Mouse (Mus musculus): ENCODE measurements at regions not wholly inside any gene's neighbourhood (a gene's known extent, or its start where the extent isn't known, plus 50 kb on each side); places are given as distances from the start of the nearest gene placed in this dataset.
A peak's percentile ranks its signal among the peaks of the same experiment; 100 is the strongest.
"Not testable (repeated sequence)": the region's sequence is repeated elsewhere in the genome, so short reads cannot be mapped to it uniquely, and the experiment has no call there.

DNA sequence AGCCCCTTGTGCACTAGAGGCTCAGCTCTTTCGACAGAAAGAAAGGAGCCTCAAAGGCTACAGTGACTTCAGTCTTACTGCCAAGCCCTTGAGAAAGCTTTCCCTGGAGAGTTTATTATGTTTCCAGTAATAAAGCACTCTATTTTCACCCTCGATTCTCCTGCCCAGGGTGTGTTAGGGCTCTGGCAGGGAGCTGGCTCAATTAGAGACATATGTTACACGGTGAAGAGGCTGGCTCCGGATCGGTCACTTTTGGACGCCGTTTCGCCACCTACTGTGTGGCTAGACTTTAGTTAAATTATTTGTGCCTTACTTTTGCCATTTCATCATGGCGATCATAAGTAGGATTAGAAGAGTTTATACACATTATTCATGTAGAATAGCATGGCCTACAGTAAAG, 232.7 kb upstream of the Jarid2 start:
- H3K4me1 ChIP-seq (replicated peaks; ENCODE audit: control insufficient read depth, insufficient read depth): no peaks in the 10 kb centered on the region
- no peaks in the 10 kb centered on the region for H3K9me3 ChIP-seq (ENCODE audit: control insufficient read depth, low read length)
- 49% methylated on average over 9 of the region's 9 CpGs for WGBS
- H3K9ac ChIP-seq (ENCODE audit: low read length): no peak overlapping the region
- no peak overlapping the region for H3K4me3 ChIP-seq (ENCODE audit: low read depth, low read length)
- 0 out of 2 replicates have a peak overlapping the region, but pooled peaks have one; percentile 4 for H3K27ac ChIP-seq (replicated peaks)
- ATAC-seq (ENCODE audit: low FRiP score, low TSS enrichment): no peak
- H3K36me3 ChIP-seq (ENCODE audit: control insufficient read depth, insufficient read depth, low read length): no peaks in the 10 kb centered on the region
- TF ChIP-seq CTCF (IDR thresholded peaks at IDR 0.05; ENCODE audit: low read depth): no peak
- TF ChIP-seq EP300 (optimal IDR thresholded peaks at IDR 0.05): no peak
- no peak overlapping the region for H3K4me2 ChIP-seq (replicated peaks; ENCODE audit: low read depth)
- H3K27me3 ChIP-seq (ENCODE audit: control insufficient read depth, insufficient read depth, low read length): no peaks in the 10 kb centered on the region
- no peak for DNase-seq (ENCODE audit: low spot score)

DNA sequence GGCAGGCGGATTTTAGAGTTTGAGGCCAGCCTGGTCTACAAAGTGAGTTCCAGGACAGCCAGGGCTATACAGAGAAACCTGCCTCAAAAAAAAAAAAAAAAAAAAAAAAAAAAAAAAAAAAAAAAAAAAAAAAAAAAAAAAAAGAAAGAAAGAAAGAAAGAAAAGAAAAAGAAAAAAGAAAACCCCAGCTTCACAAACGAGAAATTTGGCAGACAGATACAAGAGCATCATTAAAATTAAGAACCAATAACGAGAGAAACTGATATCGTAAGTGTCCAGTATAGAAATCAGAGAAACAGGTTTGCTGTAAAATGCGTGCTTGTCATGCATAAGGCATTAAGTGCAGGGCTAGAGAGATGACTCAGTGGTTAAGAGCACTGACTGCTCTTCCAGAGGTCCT, 228.4 kb upstream of the Jarid2 start:
- not testable (repeated sequence) for H3K9ac ChIP-seq (ENCODE audit: low read length); H3K4me1 ChIP-seq (replicated peaks; ENCODE audit: control insufficient read depth, insufficient read depth); H3K4me2 ChIP-seq (replicated peaks; ENCODE audit: low read depth); DNase-seq (ENCODE audit: low spot score); H3K36me3 ChIP-seq (ENCODE audit: control insufficient read depth, insufficient read depth, low read length); H3K27ac ChIP-seq (replicated peaks); H3K9me3 ChIP-seq (ENCODE audit: control insufficient read depth, low read length); H3K4me3 ChIP-seq (ENCODE audit: low read depth, low read length); H3K27me3 ChIP-seq (ENCODE audit: control insufficient read depth, insufficient read depth, low read length); ATAC-seq (ENCODE audit: low FRiP score, low TSS enrichment)
- 90% methylated on average over 5 of the region's 5 CpGs for WGBS

DNA sequence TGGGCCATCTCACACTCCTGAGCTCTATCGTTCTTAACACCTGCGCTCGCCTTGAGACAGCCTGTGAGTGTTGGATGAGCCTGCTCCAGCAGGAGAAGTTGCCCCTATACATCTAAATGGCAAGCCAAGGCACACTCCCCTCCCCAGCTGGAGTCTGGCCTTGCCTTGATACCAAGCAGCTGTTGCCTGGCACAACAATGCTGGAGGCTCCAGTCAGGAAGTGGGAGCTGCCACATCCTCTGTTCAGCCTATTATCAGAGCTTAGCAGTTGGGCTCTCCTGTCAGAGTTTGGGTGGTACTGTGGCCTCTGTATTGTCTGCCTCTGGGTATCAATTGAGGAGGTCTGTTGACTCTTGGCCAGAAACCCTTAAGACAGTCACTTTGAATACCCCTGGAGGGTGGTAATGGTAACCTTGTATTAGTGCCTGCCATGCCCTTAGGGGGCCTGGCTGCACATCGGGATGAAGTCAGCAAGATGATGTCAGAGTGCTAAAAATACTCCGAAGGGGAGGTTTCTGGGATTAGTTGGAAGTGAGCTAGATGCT, 227.4 kb upstream of the Jarid2 start:
- Histone ChIP-seq H3K27me3 (ENCODE audit: control insufficient read depth, insufficient read depth, low read length) (no peaks in the 10 kb centered on the region), H3K4me3 (ENCODE audit: low read depth, low read length) (no peak overlapping the region), H3K9ac (ENCODE audit: low read length) (no peak overlapping the region), H3K4me2 (replicated peaks; ENCODE audit: low read depth) (no peak overlapping the region), H3K4me1 (replicated peaks; ENCODE audit: control insufficient read depth, insufficient read depth) (no peaks in the 10 kb centered on the region), H3K36me3 (ENCODE audit: control insufficient read depth, insufficient read depth, low read length) (no peaks in the 10 kb centered on the region), H3K9me3 (ENCODE audit: control insufficient read depth, low read length) (no peaks in the 10 kb centered on the region), H3K27ac (replicated peaks) (no peak overlapping the region)
- no peak for TF ChIP-seq CTCF (IDR thresholded peaks at IDR 0.05; ENCODE audit: low read depth)
- TF ChIP-seq EP300 (optimal IDR thresholded peaks at IDR 0.05): no peak
- no peak for ATAC-seq (ENCODE audit: low FRiP score, low TSS enrichment)
- 49% methylated on average over 5 of the region's 5 CpGs for WGBS
- no peak for DNase-seq (ENCODE audit: low spot score)

DNA sequence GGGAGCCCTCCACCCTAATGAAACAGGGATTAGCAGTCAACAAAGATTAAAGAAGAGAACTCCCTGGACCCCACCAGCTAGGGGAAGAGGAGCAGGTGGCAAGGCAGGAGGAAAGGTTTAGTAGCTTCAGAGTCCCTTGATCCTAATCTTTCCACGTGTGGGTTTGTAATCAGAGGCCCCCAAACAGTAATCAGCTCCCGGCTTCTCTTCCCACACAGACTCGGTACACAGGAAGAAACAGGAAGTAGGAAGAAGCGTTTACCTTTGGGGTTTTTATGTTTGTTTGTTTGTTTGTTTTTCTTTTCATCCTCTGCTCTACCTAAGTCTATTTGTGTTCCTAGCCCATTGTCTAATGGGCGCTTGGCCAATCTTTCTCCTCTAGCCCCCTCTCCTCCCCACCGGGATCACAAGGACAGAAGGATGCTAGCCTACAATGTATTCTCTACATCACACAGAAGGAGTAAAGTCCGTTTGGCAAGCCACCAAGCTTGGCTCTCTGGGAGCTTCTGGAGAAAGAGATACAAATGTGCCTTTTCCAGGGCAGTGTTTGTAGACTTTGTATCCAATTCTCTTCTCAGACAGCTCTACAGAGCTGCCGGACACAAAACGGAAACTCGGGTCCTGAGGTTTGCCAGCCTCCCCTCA, 226.5 kb upstream of the Jarid2 start:
- Histone ChIP-seq H3K4me2 (replicated peaks; ENCODE audit: low read depth) (no peak overlapping the region), H3K27me3 (ENCODE audit: control insufficient read depth, insufficient read depth, low read length) (no peaks in the 10 kb centered on the region), H3K4me3 (ENCODE audit: low read depth, low read length) (no peak overlapping the region), H3K9me3 (ENCODE audit: control insufficient read depth, low read length) (no peaks in the 10 kb centered on the region), H3K9ac (ENCODE audit: low read length) (no peak overlapping the region), H3K36me3 (ENCODE audit: control insufficient read depth, insufficient read depth, low read length) (no peaks in the 10 kb centered on the region), H3K27ac (replicated peaks) (0 out of 2 replicates have a peak overlapping the region, but pooled peaks have one; percentile 40), H3K4me1 (replicated peaks; ENCODE audit: control insufficient read depth, insufficient read depth) (no peaks in the 10 kb centered on the region)
- ATAC-seq (ENCODE audit: low FRiP score, low TSS enrichment): no peak
- DNase-seq (ENCODE audit: low spot score): peak; percentile 40
- 39% methylated on average over 10 of the region's 10 CpGs for WGBS
- TF ChIP-seq CTCF (IDR thresholded peaks at IDR 0.05; ENCODE audit: low read depth) (no peak), EP300 (optimal IDR thresholded peaks at IDR 0.05) (no peak)

DNA sequence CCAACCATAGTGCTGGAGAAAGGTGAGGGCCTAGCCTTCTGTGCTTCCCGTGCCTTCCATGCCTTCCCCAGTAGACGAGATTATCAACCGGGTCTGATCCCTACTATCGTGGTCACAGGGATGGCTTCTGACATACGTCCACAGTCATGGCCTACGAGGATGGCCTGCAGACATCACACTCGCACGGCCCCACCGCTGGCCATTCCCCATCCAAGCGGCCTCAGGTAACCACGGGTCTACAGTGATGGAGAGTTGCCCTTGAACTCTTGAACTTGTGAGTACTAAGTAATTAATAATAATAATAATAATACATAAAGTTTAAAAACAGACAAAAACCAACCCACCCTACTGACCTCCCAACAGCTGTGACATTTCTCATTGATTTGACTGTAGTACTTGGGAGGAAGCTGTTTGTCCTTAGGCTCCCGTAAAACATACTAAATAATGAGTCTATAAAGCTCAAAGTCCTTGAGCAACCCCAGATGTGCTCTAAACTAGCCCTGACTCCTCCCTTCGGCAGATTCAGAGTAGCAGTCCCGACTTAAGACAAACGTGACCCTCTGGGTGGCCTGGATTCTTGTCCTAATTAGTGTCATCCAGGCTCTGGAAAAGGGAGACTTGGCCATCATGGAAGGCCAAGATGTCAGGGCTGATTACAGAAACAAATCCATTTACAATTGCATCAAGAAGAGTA, 225.9 kb upstream of the Jarid2 start:
- H3K36me3 ChIP-seq (ENCODE audit: control insufficient read depth, insufficient read depth, low read length): no peaks in the 10 kb centered on the region
- H3K9me3 ChIP-seq (ENCODE audit: control insufficient read depth, low read length): no peaks in the 10 kb centered on the region
- H3K27ac ChIP-seq (replicated peaks): 0 out of 2 replicates have a peak overlapping the region, but pooled peaks have one; percentile 40
- H3K4me3 ChIP-seq (ENCODE audit: low read depth, low read length): no peak overlapping the region
- no peaks in the 10 kb centered on the region for H3K27me3 ChIP-seq (ENCODE audit: control insufficient read depth, insufficient read depth, low read length)
- no peak overlapping the region for H3K9ac ChIP-seq (ENCODE audit: low read length)
- H3K4me1 ChIP-seq (replicated peaks; ENCODE audit: control insufficient read depth, insufficient read depth): no peaks in the 10 kb centered on the region
- DNase-seq (ENCODE audit: low spot score): no peak
- TF ChIP-seq CTCF (IDR thresholded peaks at IDR 0.05; ENCODE audit: low read depth) (no peak), EP300 (optimal IDR thresholded peaks at IDR 0.05) (no peak)
- no peak overlapping the region for H3K4me2 ChIP-seq (replicated peaks; ENCODE audit: low read depth)
- peak; percentile 47; the same call in 1 of the 2 replicates for ATAC-seq (ENCODE audit: low FRiP score, low TSS enrichment)
- 60% methylated on average over 15 of the region's 15 CpGs for WGBS

DNA sequence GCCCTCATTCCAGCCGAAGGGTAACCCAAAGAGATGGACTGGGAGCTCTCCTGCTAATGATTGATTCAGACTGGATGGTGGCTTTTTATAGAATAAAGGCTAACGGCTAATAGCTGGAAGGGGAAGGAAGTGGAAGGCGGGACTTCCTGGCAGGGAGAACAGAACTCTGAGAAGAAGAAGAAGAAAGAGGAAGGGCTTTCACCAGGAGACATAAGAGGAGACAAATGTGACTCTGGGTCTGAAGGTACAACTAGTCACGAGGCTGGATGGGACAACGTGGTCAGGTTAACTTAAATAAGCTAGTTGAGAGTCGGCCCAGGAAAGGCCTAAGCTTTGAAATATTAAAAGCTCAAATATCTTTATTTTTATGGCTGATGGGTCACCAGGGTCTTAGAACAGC, 224.8 kb upstream of the Jarid2 start:
- 84% methylated on average over 6 of the region's 6 CpGs for WGBS
- Histone ChIP-seq H3K9me3 (ENCODE audit: control insufficient read depth, low read length) (no peaks in the 10 kb centered on the region), H3K4me1 (replicated peaks; ENCODE audit: control insufficient read depth, insufficient read depth) (no peaks in the 10 kb centered on the region), H3K27me3 (ENCODE audit: control insufficient read depth, insufficient read depth, low read length) (no peaks in the 10 kb centered on the region), H3K36me3 (ENCODE audit: control insufficient read depth, insufficient read depth, low read length) (no peaks in the 10 kb centered on the region), H3K27ac (replicated peaks) (no peak overlapping the region), H3K9ac (ENCODE audit: low read length) (no peak overlapping the region), H3K4me3 (ENCODE audit: low read depth, low read length) (no peak overlapping the region), H3K4me2 (replicated peaks; ENCODE audit: low read depth) (no peak overlapping the region)
- DNase-seq (ENCODE audit: low spot score): no peak
- no peak for ATAC-seq (ENCODE audit: low FRiP score, low TSS enrichment)
- TF ChIP-seq EP300 (optimal IDR thresholded peaks at IDR 0.05): no peak
- no peak for TF ChIP-seq CTCF (IDR thresholded peaks at IDR 0.05; ENCODE audit: low read depth)

Measured in stomach, postnatal 0 days (tissue).